Mouse (Mus musculus) intestine, postnatal 0 days (tissue): Measurements from ENCODE around the gene Gnaq. TPM values are rescaled to one million over a fixed set of nuclear protein-coding genes. Genes with fewer than 3 reads are reported as not detected.

Experiments
- ATAC-seq: fragments of 200-750 bp; cut with Nextera tagmentation; 2 replicates; pipeline ENCODE4 v1.8.0; 2017; ENCODE audit warnings: mild to moderate bottlenecking, moderate TSS enrichment, moderate library complexity
- H3K27ac ChIP-seq: fragments of 300-500 bp; sonication (generic); 2 replicates; pipeline ENCODE4 v1.5.1; 2014; ENCODE audit warnings: mild to moderate bottlenecking, low read depth, low read length, moderate library complexity
- H3K27me3 ChIP-seq: fragments of 300-500 bp; sonication (generic); replicated peaks from 2 replicates; pipeline ENCODE4 v1.6.1; 2014; ENCODE audit warnings: low read length, mixed read lengths; ENCODE audit not compliant: control insufficient read depth, insufficient read depth
- H3K36me3 ChIP-seq: fragments of 300-500 bp; sonication (generic); 2 replicates; pipeline ENCODE4 v1.6.1; 2014; ENCODE audit warnings: mild to moderate bottlenecking, moderate library complexity; ENCODE audit not compliant: control insufficient read depth, insufficient read depth
- H3K4me1 ChIP-seq: fragments of 300-500 bp; sonication (generic); replicated peaks from 2 replicates; pipeline ENCODE4 v1.6.1; 2014; ENCODE audit warnings: antibody characterized with exemption, low read length, mixed read lengths; ENCODE audit not compliant: control insufficient read depth, insufficient read depth
- H3K4me2 ChIP-seq: fragments of 300-500 bp; sonication (generic); replicated peaks from 2 replicates; pipeline ENCODE4 v1.6.1; 2014; ENCODE audit warnings: low read depth, mild to moderate bottlenecking, moderate library complexity
- H3K4me3 ChIP-seq: fragments of 300-500 bp; sonication (generic); 2 replicates; pipeline ENCODE4 v1.5.1; 2014; ENCODE audit warnings: low read depth, low read length
- H3K9ac ChIP-seq: fragments of 300-500 bp; sonication (generic); 2 replicates; pipeline ENCODE4 v1.6.1; 2014; ENCODE audit warnings: mild to moderate bottlenecking, low read depth, low read length
- H3K9me3 ChIP-seq: fragments of 300-500 bp; sonication (generic); 2 replicates; pipeline ENCODE4 v1.6.1; 2016; ENCODE audit warnings: mixed run types; ENCODE audit not compliant: control insufficient read depth
- CTCF ChIP-seq: sonication (generic); IDR thresholded peaks from 2 replicates; pipeline ENCODE4 v1.5.1; 2016; ENCODE audit warnings: low read depth, mild to moderate bottlenecking, control low read depth, antibody characterized with exemption, moderate library complexity
- WGBS: fragments of 180-500 bp; shearing (Covaris S2); extraction: QIAGEN DNeasy Blood & Tissue Kit; methylation state at CpG from one replicate; pipeline ENCODE4 v1.1.7; 2014; 5-methylcytosine and 5-hydroxymethylcytosine counted together
- polyA plus RNA-seq: library from polyadenylated mRNA; unstranded; fragments of >200 nt; fragmentation: Nextera tagmentation; extraction: Ambion mirVana; gene quantifications from 2 replicates; pipeline ENCODE4 v1.2.1, GENCODE M21; 2015

Gene Gnaq
- polyA plus RNA-seq, 1 experiment from 2014 or later: 17.1 TPM

- WGBS: 69% methylated on average over 7 of the region's 7 CpGs
- Histone ChIP-seq H3K9ac (no peak overlapping the region), H3K4me3 (no peak overlapping the region), H3K36me3 (peaks cover 6% of the 10 kb centered on the region; the same call in 1 of the 2 replicates), H3K9me3 (no peaks in the 10 kb centered on the region), H3K27ac (no peak overlapping the region), H3K4me2 (no peak overlapping the region), H3K4me1 (no peaks in the 10 kb centered on the region), H3K27me3 (no peaks in the 10 kb centered on the region)
- TF ChIP-seq CTCF: no peak
- no peak for ATAC-seq
These were observed 233.9 kb downstream of the Gnaq start for GRCm38 (mm10) chr19:16366465-16367063.

- Histone ChIP-seq H3K36me3 (peaks cover 6% of the 10 kb centered on the region), H3K4me1 (no peaks in the 10 kb centered on the region), H3K27me3 (no peaks in the 10 kb centered on the region), H3K4me2 (no peak overlapping the region), H3K9ac (no peak overlapping the region), H3K9me3 (no peaks in the 10 kb centered on the region), H3K4me3 (no peak overlapping the region), H3K27ac (no peak overlapping the region)
- TF ChIP-seq CTCF: no peak
- WGBS: 80% methylated on average over 10 of the region's 10 CpGs
- no peak for ATAC-seq
These were observed 234.6 kb downstream of the Gnaq start for GRCm38 (mm10) chr19:16367218-16367617.

- H3K36me3 ChIP-seq: peaks cover 8% of the 10 kb centered on the region
- ATAC-seq: peak; percentile 41; the same call in 1 of the 2 replicates
- no peaks in the 10 kb centered on the region for H3K27me3 ChIP-seq
- WGBS: 74% methylated on average over 2 of the region's 2 CpGs
- no peak overlapping the region for H3K4me3 ChIP-seq
- H3K27ac ChIP-seq: no peak overlapping the region
- peaks cover 13% of the 10 kb centered on the region; the same call in 1 of the 2 replicates for H3K4me1 ChIP-seq
- H3K4me2 ChIP-seq: no peak overlapping the region
- no peaks in the 10 kb centered on the region for H3K9me3 ChIP-seq
- TF ChIP-seq CTCF: no peak
- no peak overlapping the region for H3K9ac ChIP-seq
These were observed 239.0 kb downstream of the Gnaq start for GRCm38 (mm10) chr19:16371680-16372079.

GRCm38 (mm10) chr19:16372752-16373486 is 240.3 kb downstream of the Gnaq start:
- no peak overlapping the region for H3K4me2 ChIP-seq

GRCm38 (mm10) chr19:16375881-16376280 is 243.2 kb downstream of the Gnaq start:
- no peaks in the 10 kb centered on the region for H3K27me3 ChIP-seq
- no peak overlapping the region for H3K27ac ChIP-seq
- no peaks in the 10 kb centered on the region for H3K9me3 ChIP-seq
- ATAC-seq: peak; percentile 68
- H3K4me2 ChIP-seq: no peak overlapping the region
- peaks cover 13% of the 10 kb centered on the region; the same call in 1 of the 2 replicates for H3K4me1 ChIP-seq
- TF ChIP-seq CTCF: no peak
- H3K36me3 ChIP-seq: peaks cover 21% of the 10 kb centered on the region
- no peak overlapping the region for H3K4me3 ChIP-seq
- no peak overlapping the region for H3K9ac ChIP-seq
- 19% methylated on average over 4 of the region's 4 CpGs for WGBS

More at GRCm38 (mm10) chr19:16372752-16373486, 240.3 kb downstream of the Gnaq start:
- H3K27me3 ChIP-seq: no peaks in the 10 kb centered on the region
- ATAC-seq: no peak
- H3K9ac ChIP-seq: no peak overlapping the region
- 77% methylated on average over 9 of the region's 9 CpGs for WGBS
- H3K36me3 ChIP-seq: peaks cover 8% of the 10 kb centered on the region
- H3K4me1 ChIP-seq: peaks cover 13% of the 10 kb centered on the region; the same call in 1 of the 2 replicates
- H3K9me3 ChIP-seq: no peaks in the 10 kb centered on the region
- no peak overlapping the region for H3K27ac ChIP-seq
- TF ChIP-seq CTCF: no peak
- no peak overlapping the region for H3K4me3 ChIP-seq

GRCm38 (mm10) chr19:16378565-16378964 is 245.9 kb downstream of the Gnaq start:
- TF ChIP-seq CTCF: no peak
- Histone ChIP-seq H3K4me3 (no peak overlapping the region), H3K4me2 (no peak overlapping the region), H3K9me3 (no peaks in the 10 kb centered on the region), H3K36me3 (peaks cover 17% of the 10 kb centered on the region; the same call in 1 of the 2 replicates), H3K27me3 (no peaks in the 10 kb centered on the region), H3K4me1 (peaks cover 13% of the 10 kb centered on the region; the same call in 1 of the 2 replicates), H3K27ac (no peak overlapping the region), H3K9ac (no peak overlapping the region)
- no peak for ATAC-seq
- 91% methylated on average over 7 of the region's 7 CpGs for WGBS
